Mouse (Mus musculus): ENCODE data around the gene Mycbpap. TPM values are rescaled to one million over a fixed set of nuclear protein-coding genes. Genes with fewer than 3 reads are reported as not detected.

Gene Mycbpap
- polyA plus RNA-seq, 1 experiment from 2014 or later, result 2.1 TPM

GRCm38 (mm10) chr11:94472916-94473706 lies 48.4 kb downstream of the Mycbpap start:
- Histone ChIP-seq H3K9ac (replicated peaks; ENCODE audit: low read depth, low read length) (peak overlapping the region; percentile 77), H3K27me3 (ENCODE audit: control insufficient read depth, insufficient read depth, low read length) (peaks cover 6% of the 10 kb centered on the region; the same call in 1 of the 2 replicates), H3K36me3 (ENCODE audit: control insufficient read depth, insufficient read depth, low read length) (no peaks in the 10 kb centered on the region), H3K9me3 (ENCODE audit: control insufficient read depth, low read depth, low read length) (no peaks in the 10 kb centered on the region), H3K27ac (ENCODE audit: low read length) (peak overlapping the region; percentile 79; the same call in 1 of the 2 replicates), H3K4me1 (ENCODE audit: control insufficient read depth, insufficient read depth, low read length) (peaks cover 29% of the 10 kb centered on the region), H3K4me2 (replicated peaks; ENCODE audit: low read depth, low read length) (peak overlapping the region; percentile 82), H3K4me3 (ENCODE audit: low read depth, low read length) (peak overlapping the region; percentile 81)
- ATAC-seq (ENCODE audit: insufficient number of reproducible peaks, insufficient read depth, low FRiP score, low read depth), result peak; percentile 29; the same call in 1 of the 2 replicates
- WGBS, result 0% methylated on average over 31 of the region's 52 CpGs

GRCm38 (mm10) chr11:94472585-94472915 lies 49.0 kb downstream of the Mycbpap start:
- Histone ChIP-seq H3K4me3 (ENCODE audit: low read depth, low read length) (peak overlapping the region; percentile 81), H3K9ac (replicated peaks; ENCODE audit: low read depth, low read length) (peak overlapping the region; percentile 77), H3K9me3 (ENCODE audit: control insufficient read depth, low read depth, low read length) (no peaks in the 10 kb centered on the region), H3K4me2 (replicated peaks; ENCODE audit: low read depth, low read length) (peak overlapping the region; percentile 82), H3K27me3 (ENCODE audit: control insufficient read depth, insufficient read depth, low read length) (peaks cover 6% of the 10 kb centered on the region; the same call in 1 of the 2 replicates), H3K4me1 (ENCODE audit: control insufficient read depth, insufficient read depth, low read length) (peaks cover 35% of the 10 kb centered on the region), H3K36me3 (ENCODE audit: control insufficient read depth, insufficient read depth, low read length) (no peaks in the 10 kb centered on the region), H3K27ac (ENCODE audit: low read length) (peak overlapping the region; percentile 0; the same call in 1 of the 2 replicates)
- WGBS, result under 1% methylated on average over 15 of the region's 15 CpGs
- no peak for ATAC-seq (ENCODE audit: insufficient number of reproducible peaks, insufficient read depth, low FRiP score, low read depth)

GRCm38 (mm10) chr11:94471740-94472584 lies 49.6 kb downstream of the Mycbpap start:
- H3K27ac ChIP-seq (ENCODE audit: low read length), result no peak overlapping the region
- peaks cover 40% of the 10 kb centered on the region for H3K4me1 ChIP-seq (ENCODE audit: control insufficient read depth, insufficient read depth, low read length)
- H3K27me3 ChIP-seq (ENCODE audit: control insufficient read depth, insufficient read depth, low read length), result peaks cover 6% of the 10 kb centered on the region; the same call in 1 of the 2 replicates
- ATAC-seq (ENCODE audit: insufficient number of reproducible peaks, insufficient read depth, low FRiP score, low read depth), result no peak
- WGBS, result 7% methylated on average over 16 of the region's 17 CpGs
- H3K4me3 ChIP-seq (ENCODE audit: low read depth, low read length), result peak overlapping the region; percentile 81
- H3K36me3 ChIP-seq (ENCODE audit: control insufficient read depth, insufficient read depth, low read length), result no peaks in the 10 kb centered on the region
- no peaks in the 10 kb centered on the region for H3K9me3 ChIP-seq (ENCODE audit: control insufficient read depth, low read depth, low read length)
- peak overlapping the region; percentile 77 for H3K9ac ChIP-seq (replicated peaks; ENCODE audit: low read depth, low read length)
- H3K4me2 ChIP-seq (replicated peaks; ENCODE audit: low read depth, low read length), result peak overlapping the region; percentile 82

- ATAC-seq (ENCODE audit: insufficient number of reproducible peaks, insufficient read depth, low FRiP score, low read depth), result no peak
- Histone ChIP-seq H3K9me3 (ENCODE audit: control insufficient read depth, low read depth, low read length) (no peaks in the 10 kb centered on the region), H3K4me1 (ENCODE audit: control insufficient read depth, insufficient read depth, low read length) (peaks cover 40% of the 10 kb centered on the region), H3K27ac (ENCODE audit: low read length) (peak overlapping the region; percentile 52; the same call in 1 of the 2 replicates), H3K4me3 (ENCODE audit: low read depth, low read length) (no peak overlapping the region), H3K4me2 (replicated peaks; ENCODE audit: low read depth, low read length) (no peak overlapping the region), H3K36me3 (ENCODE audit: control insufficient read depth, insufficient read depth, low read length) (no peaks in the 10 kb centered on the region), H3K27me3 (ENCODE audit: control insufficient read depth, insufficient read depth, low read length) (peaks cover 6% of the 10 kb centered on the region; the same call in 1 of the 2 replicates), H3K9ac (replicated peaks; ENCODE audit: low read depth, low read length) (no peak overlapping the region)
- 43% methylated on average over 7 of the region's 7 CpGs for WGBS
These were observed 51.2 kb downstream of the Mycbpap start for GRCm38 (mm10) chr11:94470391-94470790.

GRCm38 (mm10) chr11:94469136-94470064 lies 52.1 kb downstream of the Mycbpap start:
- no peak overlapping the region for H3K4me3 ChIP-seq (ENCODE audit: low read depth, low read length)
- no peaks in the 10 kb centered on the region for H3K27me3 ChIP-seq (ENCODE audit: control insufficient read depth, insufficient read depth, low read length)
- 30% methylated on average over 9 of the region's 9 CpGs for WGBS
- no peaks in the 10 kb centered on the region for H3K36me3 ChIP-seq (ENCODE audit: control insufficient read depth, insufficient read depth, low read length)
- ATAC-seq (ENCODE audit: insufficient number of reproducible peaks, insufficient read depth, low FRiP score, low read depth), result no peak
- H3K4me1 ChIP-seq (ENCODE audit: control insufficient read depth, insufficient read depth, low read length), result peaks cover 39% of the 10 kb centered on the region
- H3K9ac ChIP-seq (replicated peaks; ENCODE audit: low read depth, low read length), result no peak overlapping the region
- no peaks in the 10 kb centered on the region for H3K9me3 ChIP-seq (ENCODE audit: control insufficient read depth, low read depth, low read length)
- peak overlapping the region; percentile 68; the same call in 1 of the 2 replicates for H3K27ac ChIP-seq (ENCODE audit: low read length)
- 0 out of 2 replicates have a peak overlapping the region, but pooled peaks have one; percentile 14 for H3K4me2 ChIP-seq (replicated peaks; ENCODE audit: low read depth, low read length)

- H3K27me3 ChIP-seq (ENCODE audit: control insufficient read depth, insufficient read depth, low read length), result no peaks in the 10 kb centered on the region
- H3K4me3 ChIP-seq (ENCODE audit: low read depth, low read length), result no peak overlapping the region
- H3K4me1 ChIP-seq (ENCODE audit: control insufficient read depth, insufficient read depth, low read length), result peaks cover 39% of the 10 kb centered on the region
- no peak overlapping the region; the same call in 1 of the 2 replicates for H3K27ac ChIP-seq (ENCODE audit: low read length)
- no peak overlapping the region for H3K9ac ChIP-seq (replicated peaks; ENCODE audit: low read depth, low read length)
- no peaks in the 10 kb centered on the region for H3K9me3 ChIP-seq (ENCODE audit: control insufficient read depth, low read depth, low read length)
- WGBS, result 26% methylated on average over 4 of the region's 4 CpGs
- H3K36me3 ChIP-seq (ENCODE audit: control insufficient read depth, insufficient read depth, low read length), result no peaks in the 10 kb centered on the region
- 0 out of 2 replicates have a peak overlapping the region, but pooled peaks have one; percentile 14 for H3K4me2 ChIP-seq (replicated peaks; ENCODE audit: low read depth, low read length)
- no peak; the same call in 1 of the 2 replicates for ATAC-seq (ENCODE audit: insufficient number of reproducible peaks, insufficient read depth, low FRiP score, low read depth)
These were observed 52.9 kb downstream of the Mycbpap start for GRCm38 (mm10) chr11:94468582-94469064.

- Histone ChIP-seq H3K9me3 (ENCODE audit: control insufficient read depth, low read depth, low read length) (no peaks in the 10 kb centered on the region), H3K4me2 (replicated peaks; ENCODE audit: low read depth, low read length) (no peak overlapping the region), H3K27me3 (ENCODE audit: control insufficient read depth, insufficient read depth, low read length) (no peaks in the 10 kb centered on the region), H3K4me1 (ENCODE audit: control insufficient read depth, insufficient read depth, low read length) (peaks cover 36% of the 10 kb centered on the region), H3K9ac (replicated peaks; ENCODE audit: low read depth, low read length) (no peak overlapping the region), H3K36me3 (ENCODE audit: control insufficient read depth, insufficient read depth, low read length) (no peaks in the 10 kb centered on the region), H3K27ac (ENCODE audit: low read length) (no peak overlapping the region), H3K4me3 (ENCODE audit: low read depth, low read length) (no peak overlapping the region)
- no peak for ATAC-seq (ENCODE audit: insufficient number of reproducible peaks, insufficient read depth, low FRiP score, low read depth)
- WGBS, result 87% methylated on average over 17 of the region's 17 CpGs
These were observed 55.1 kb downstream of the Mycbpap start for GRCm38 (mm10) chr11:94466333-94466855.
